Mouse (Mus musculus) bone marrow macrophage, adult 2 months (primary cell): ENCODE data around the gene Ugp2. TPM values are rescaled to one million over a fixed set of nuclear protein-coding genes. Genes with fewer than 3 reads are reported as not detected.

Source experiments
- H3K27ac ChIP-seq: 2 replicates; pipeline ENCODE4 v1.5.1; 2012; ENCODE audit warnings: low read depth, low read length; ENCODE audit not compliant: insufficient read depth
- H3K4me1 ChIP-seq: 2 replicates; pipeline ENCODE4 v1.6.1; 2012; ENCODE audit warnings: low read length; ENCODE audit not compliant: control insufficient read depth, insufficient read depth
- H3K4me3 ChIP-seq: 2 replicates; pipeline ENCODE4 v1.5.1; 2012; ENCODE audit warnings: mild to moderate bottlenecking, low read length, moderate library complexity; ENCODE audit not compliant: insufficient read depth
- CTCF ChIP-seq: IDR thresholded peaks from 2 replicates; pipeline ENCODE4 v1.5.1; 2012; ENCODE audit warnings: low read depth, mild to moderate bottlenecking, low read length, moderate library complexity
- POLR2A ChIP-seq: IDR thresholded peaks from 2 replicates; pipeline ENCODE4 v1.6.1; 2012; ENCODE audit warnings: mild to moderate bottlenecking, low read depth, low read length, borderline replicate concordance
- polyA plus RNA-seq: library from polyadenylated mRNA; stranded (reverse); fragments of >200 nt; gene quantifications from 2 replicates; pipeline ENCODE4 v1.2.4, GENCODE M21; 2012; ENCODE audit not compliant: missing spikeins, insufficient read depth, insufficient read length

Ugp2 gene
- polyA plus RNA-seq, 1 experiment = 84.5 TPM

DNA sequence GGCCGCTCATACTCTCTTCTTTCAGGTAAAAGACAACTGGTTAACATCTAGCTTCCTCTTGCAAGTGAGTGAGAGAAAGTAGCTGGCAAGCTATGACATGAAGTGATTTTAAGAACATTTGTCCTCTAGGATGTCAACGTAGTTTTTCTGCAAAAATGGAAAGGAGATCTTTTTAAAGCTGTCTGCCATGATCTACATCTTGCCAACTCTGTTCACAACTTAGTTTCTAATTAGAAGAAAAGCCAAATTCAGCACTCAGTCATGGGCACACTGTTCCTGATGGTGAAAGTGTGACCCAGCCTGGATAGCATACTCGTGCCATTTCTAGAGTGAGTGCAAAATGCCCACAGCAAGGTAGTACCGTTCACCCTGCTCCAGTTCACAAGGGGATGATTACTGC, 31.9 kb downstream of the Ugp2 start:
- no peak overlapping the region for H3K27ac ChIP-seq
- no peaks in the 10 kb centered on the region for H3K4me1 ChIP-seq
- TF ChIP-seq POLR2A (no peak), CTCF (no peak)
- H3K4me3 ChIP-seq = no peak overlapping the region

DNA sequence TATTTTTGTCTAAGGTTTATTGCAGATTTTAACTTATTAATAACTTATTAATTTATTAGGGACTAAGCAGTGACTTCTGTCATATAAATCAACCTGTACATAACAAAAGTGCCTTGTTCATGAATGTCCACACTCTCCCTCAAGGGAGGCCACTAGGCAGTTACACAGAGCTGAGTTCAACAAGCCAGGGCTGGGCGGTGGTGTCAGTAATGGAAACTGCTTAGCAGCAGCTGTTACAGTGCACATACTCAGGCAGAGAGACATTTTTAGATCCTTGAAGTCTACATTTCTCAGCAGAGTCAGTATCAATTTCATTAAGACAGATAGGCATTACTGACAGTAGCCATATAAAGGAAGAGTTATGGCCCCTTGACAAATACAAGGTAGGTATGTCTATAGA, 33.1 kb downstream of the Ugp2 start:
- H3K4me1 ChIP-seq = no peaks in the 10 kb centered on the region
- no peak overlapping the region for H3K4me3 ChIP-seq
- TF ChIP-seq CTCF (no peak), POLR2A (no peak)
- no peak overlapping the region for H3K27ac ChIP-seq

DNA sequence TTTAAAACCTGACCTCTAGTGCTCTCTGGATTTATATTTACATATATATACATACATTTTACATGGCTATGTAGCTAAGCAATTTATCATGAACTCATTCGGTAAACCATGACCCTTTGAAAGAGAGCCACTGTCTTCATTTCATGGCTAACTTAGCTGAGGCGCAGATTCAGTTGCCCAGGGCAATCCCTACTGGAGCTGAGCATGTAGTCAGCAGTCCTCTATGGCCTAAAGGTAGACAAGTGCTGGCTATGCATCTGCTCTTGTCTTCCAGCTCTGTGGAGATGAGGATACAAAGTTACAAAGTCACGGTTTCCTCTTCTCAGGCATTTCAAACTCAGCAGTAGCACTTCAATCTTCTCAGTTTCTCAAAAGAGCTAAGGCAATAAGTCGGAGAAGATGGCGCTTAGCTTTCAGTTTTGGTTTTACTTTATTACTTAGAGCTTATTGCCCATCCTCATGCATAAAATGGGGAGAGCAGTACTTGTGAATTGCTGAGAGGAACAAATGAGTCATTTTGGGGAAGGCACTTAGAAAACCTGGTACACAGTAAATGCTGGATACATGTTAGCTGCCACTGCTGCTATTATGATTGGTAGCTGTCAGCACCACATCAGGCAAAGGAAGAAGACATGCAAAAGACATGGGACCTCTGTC, 38.2 kb downstream of the Ugp2 start:
- Histone ChIP-seq H3K4me3 (no peak overlapping the region), H3K4me1 (no peaks in the 10 kb centered on the region), H3K27ac (no peak overlapping the region)
- TF ChIP-seq POLR2A = no peak
- no peak for TF ChIP-seq CTCF

DNA sequence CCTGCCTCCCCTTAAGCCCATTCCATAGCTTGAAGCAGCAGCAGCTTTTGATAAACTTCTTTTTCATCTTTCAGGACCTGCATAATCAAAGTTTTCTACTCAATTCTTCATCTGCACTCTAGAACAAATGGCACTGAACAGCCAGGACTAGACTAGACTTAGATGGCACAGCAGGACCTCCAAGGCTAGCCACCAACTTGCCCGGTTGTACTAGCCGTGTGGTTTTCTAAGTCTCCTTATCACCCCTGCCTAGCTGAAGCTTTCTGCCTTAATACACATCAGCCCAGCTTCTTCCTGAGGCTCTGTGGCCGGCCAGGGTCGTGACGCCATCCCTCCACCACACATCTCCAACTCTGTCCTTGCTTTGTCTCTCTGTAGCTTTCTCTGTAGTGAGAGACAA, 42.9 kb downstream of the Ugp2 start:
- H3K4me3 ChIP-seq = no peak overlapping the region
- TF ChIP-seq POLR2A (no peak), CTCF (no peak)
- no peak overlapping the region for H3K27ac ChIP-seq
- H3K4me1 ChIP-seq = no peaks in the 10 kb centered on the region

DNA sequence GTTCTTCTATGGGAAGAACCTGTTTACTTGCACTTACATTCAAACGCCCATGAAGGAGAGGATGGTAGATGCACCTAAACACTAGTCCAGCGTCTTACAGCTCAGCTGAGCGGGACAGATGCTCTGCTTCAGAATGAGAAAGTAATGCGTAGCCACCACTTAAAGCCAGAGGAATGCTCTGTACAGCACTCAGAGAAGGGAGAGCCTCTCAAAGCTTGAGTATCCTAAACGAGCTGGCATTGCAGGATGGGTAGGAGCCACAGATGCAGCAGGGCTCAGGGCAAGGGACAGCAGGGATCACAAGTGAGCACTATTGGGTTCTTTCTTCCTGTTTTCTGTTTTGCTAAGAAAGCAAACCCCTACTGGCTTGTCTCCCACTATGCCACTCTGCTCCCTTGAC, 43.5 kb downstream of the Ugp2 start:
- no peak for TF ChIP-seq POLR2A
- TF ChIP-seq CTCF = no peak
- Histone ChIP-seq H3K4me1 (no peaks in the 10 kb centered on the region), H3K27ac (no peak overlapping the region), H3K4me3 (no peak overlapping the region)

DNA sequence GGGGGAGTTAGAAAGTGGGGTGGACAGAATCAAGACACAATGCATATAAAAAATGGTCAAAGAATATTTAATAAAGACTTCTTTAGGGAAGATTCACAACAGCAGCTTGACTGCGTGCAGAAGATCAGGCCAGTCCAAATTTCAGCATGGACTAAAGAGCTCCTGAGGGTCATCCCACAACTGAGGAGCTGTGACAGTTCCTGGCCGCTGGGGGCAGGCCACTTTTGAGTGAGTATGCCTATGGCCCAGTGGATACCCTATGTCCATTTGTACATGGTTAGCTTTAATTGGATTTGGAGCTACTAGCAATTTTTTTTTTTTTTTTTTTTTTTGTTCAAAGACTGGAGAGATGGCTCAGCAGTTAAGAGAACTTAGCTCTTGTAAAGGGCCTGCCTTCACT, 44.2 kb downstream of the Ugp2 start:
- Histone ChIP-seq H3K4me1 (peaks cover 6% of the 10 kb centered on the region), H3K4me3 (no peak overlapping the region), H3K27ac (no peak overlapping the region)
- no peak for TF ChIP-seq CTCF
- no peak for TF ChIP-seq POLR2A

DNA sequence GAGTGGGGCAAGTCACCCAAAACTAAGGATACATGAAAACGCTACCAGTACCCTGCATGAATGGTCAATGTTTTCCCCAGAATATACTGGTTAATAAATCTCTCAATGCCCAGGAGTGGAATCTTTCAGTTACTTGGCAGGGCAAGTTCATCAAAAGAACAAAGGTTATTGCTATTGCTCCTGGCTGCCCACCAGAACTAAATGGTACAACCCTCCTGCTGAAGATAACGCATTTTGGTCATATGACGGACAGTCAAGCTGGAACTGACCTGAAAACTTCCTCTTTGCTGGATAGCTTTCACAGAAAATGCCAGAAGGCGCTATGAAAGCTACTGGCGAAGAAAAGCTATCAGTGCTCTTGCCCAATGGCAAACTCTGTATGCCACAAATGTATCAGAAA, 45.2 kb downstream of the Ugp2 start:
- Histone ChIP-seq H3K27ac (no peak overlapping the region), H3K4me1 (peaks cover 10% of the 10 kb centered on the region), H3K4me3 (no peak overlapping the region)
- no peak for TF ChIP-seq POLR2A
- no peak for TF ChIP-seq CTCF

DNA sequence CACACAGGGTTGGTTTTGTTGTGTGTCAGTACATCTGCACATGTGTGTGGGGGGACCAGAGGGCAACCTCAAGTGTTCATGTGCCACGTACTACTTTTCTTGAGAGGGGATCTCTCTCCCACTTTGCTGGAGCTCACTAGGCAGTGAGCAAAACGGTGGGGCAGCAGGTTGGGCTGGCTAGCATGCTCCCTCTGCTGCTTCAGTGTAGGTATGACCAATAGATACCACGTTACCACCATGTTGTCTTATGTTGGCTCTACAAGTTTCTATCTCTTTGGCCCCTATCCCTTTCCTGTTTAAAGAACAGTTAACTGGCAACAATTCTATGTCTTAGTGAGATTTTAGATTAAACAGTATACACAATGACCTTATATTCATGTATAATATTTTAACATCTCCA, 48.7 kb downstream of the Ugp2 start:
- no peak overlapping the region for H3K27ac ChIP-seq

DNA sequence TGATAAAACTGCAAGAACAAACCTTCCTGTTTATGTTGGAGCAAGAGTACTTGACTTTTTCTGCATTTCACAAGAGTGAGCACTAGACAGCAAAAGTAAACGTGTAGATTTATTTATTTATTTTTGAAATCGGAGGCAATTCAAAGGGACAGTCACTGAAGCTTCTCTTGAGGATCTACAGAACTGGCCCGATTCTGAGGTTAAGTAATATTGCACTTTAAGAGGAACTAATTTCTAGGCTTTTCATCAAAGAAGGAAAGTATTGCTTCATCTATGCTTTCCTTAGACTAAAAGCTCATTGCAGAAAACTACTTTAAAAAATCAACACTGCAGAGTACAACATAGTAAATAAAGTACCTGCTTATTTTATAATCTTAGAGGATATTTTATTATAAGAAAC, 49.4 kb downstream of the Ugp2 start:
- H3K27ac ChIP-seq = no peak overlapping the region
- H3K4me3 ChIP-seq = no peak overlapping the region
- TF ChIP-seq POLR2A (no peak), CTCF (no peak)
- H3K4me1 ChIP-seq = peaks cover 10% of the 10 kb centered on the region

More for the DNA sequence above, 48.7 kb downstream of the Ugp2 start:
- TF ChIP-seq POLR2A (no peak), CTCF (no peak)
- Histone ChIP-seq H3K4me3 (no peak overlapping the region), H3K4me1 (peaks cover 10% of the 10 kb centered on the region)

DNA sequence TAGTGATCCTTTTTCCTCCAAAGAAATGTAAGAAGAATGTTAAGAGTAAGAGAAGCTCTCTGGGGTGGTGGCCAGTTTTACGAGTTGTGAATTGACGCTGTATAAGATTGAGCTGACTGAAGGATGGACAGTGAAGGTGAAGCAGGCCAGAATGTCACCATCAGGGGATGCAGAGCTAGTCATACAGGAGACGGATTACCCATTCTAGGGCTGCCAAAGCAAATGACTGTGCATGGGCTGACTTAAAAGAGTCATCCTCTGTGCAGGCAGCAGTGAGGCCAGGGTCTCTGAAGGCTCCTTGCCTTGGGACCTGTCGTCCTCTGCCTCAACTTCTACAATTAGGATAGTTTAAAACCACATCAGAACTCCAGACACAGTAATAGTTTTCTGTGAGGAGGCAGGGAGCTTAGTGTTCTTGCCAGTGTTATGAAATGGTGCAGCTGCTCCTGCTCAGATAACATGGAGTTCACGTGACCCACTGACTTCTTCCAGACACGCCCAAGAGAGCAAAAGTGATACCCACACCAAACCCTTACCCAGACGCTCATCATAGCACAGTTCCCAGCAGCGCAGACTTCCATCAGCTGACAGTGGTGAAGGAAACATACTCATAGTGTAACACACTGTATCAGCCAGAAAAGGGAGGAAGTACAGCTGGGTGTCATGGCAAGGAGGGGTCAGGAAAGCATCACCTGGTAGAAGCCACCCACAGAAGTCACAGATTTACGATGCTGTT, 56.9 kb downstream of the Ugp2 start:
- Histone ChIP-seq H3K4me1 (no peaks in the 10 kb centered on the region), H3K27ac (no peak overlapping the region), H3K4me3 (no peak overlapping the region)
- TF ChIP-seq POLR2A = no peak
- TF ChIP-seq CTCF = no peak
